Mouse (Mus musculus) naive thymus-derived CD4-positive, alpha-beta T cell, adult 5 months (primary cell): ENCODE data around the gene Taf8. TPM values are rescaled to one million over a fixed set of nuclear protein-coding genes. Genes with fewer than 3 reads are reported as not detected.

Experiments
- polyA plus RNA-seq: library from polyadenylated mRNA; unstranded; fragments of 100-300 nt; shearing (Covaris generic); gene quantifications from one replicate; pipeline ENCODE4 v1.2.1, GENCODE M21; 2017

Gene Taf8
- polyA plus RNA-seq, result 76.8 TPM

GRCm38 (mm10) chr17:47501946-47502706 lies at the start of gene Taf8:
Gene Taf8 (minus strand): TSS chr17:47502292.

DNA sequence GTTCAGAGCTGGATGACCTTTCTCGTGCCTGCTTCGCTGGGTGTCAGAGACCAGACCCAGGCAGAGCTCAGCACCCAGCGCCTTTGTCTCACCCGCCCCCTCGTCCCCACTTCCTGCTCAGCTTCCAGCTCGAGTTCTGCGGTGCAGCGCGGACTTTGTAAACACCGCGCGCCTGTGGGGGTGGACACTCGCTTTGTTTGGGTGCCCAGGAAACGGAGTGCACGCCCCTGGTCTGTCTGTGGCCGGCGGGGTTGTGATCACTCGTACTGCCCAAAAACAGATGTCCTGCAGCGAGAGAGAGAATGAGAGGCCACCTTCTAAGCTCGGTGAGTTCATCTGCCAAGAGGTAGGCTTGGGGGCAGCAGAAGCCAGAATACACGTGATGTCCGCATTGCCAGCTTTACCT lies 2.9 kb upstream of the Taf8 start, which contains the start of gene Ccnd3:
Gene Ccnd3 (plus strand): TSS at position 111 of the 406 bp plus-strand sequence.

DNA sequence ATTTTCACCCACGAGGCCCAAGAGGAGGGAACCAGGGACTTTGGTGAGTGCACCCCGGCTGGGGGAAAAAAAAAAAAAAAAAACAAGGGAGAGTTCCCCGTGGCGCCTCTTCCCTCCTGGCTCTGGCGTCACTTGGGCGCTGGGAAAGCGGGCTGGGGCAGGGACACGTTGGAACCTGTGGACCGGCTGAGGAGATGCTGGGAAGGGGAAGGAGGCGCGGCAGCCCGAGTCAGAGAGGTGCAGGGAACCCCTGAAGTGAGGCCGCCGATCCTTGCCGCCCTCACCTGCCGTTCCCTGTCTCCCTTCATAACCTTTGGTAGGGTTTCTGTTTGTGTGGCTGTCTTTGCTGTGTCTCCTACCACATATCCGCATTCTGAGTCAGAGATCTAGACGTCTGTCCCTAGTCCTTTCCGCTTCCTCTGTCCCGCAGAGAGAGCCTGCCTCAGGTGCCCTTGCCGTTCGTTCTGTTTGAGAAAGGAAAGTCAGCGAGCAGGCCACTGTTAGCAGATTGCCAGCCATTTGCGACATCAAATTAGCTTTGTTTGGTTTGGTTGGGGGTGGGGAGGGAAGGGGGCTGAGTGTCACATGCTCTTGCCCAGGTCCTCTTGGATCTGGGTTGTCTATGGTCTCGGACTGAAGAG lies 65.1 kb downstream of the Taf8 start, which contains the start of gene 1700001C19Rik:
Gene 1700001C19Rik (minus strand): TSS at position 470 of the 641 bp plus-strand sequence.

GRCm38 (mm10) chr17:47436156-47436906 lies 65.8 kb downstream of the Taf8 start, which contains the start of gene AI661453:
Gene AI661453 (plus strand): TSS chr17:47436615.

Other genes starting within 250 kb of the Taf8 start
- 29.5 TPM for gene Mrps10, start 133.4 kb downstream of the Taf8 start, polyA plus RNA-seq
- gene Guca1b, start 116.9 kb downstream of the Taf8 start, polyA plus RNA-seq, result 1.3 TPM
- gene Guca1a, start 101.7 kb downstream of the Taf8 start, polyA plus RNA-seq, result not detected
- gene AI661453, start 65.7 kb downstream of the Taf8 start, polyA plus RNA-seq, result not detected
- gene 1700001C19Rik, start 64.9 kb downstream of the Taf8 start, polyA plus RNA-seq, result not detected
- 288 TPM for gene Ccnd3, start 2.8 kb upstream of the Taf8 start, polyA plus RNA-seq
- 15.7 TPM for gene Bysl, start 109.2 kb upstream of the Taf8 start, polyA plus RNA-seq
- 42.6 TPM for gene Med20, start 109.3 kb upstream of the Taf8 start, polyA plus RNA-seq
- gene Gm20517, start 109.3 kb upstream of the Taf8 start, polyA plus RNA-seq, result 3.2 TPM
- 2.6 TPM for gene Usp49, start 128.4 kb upstream of the Taf8 start, polyA plus RNA-seq
- gene Tomm6, start 186.1 kb upstream of the Taf8 start, polyA plus RNA-seq, result 199 TPM
- gene Frs3, start 186.7 kb upstream of the Taf8 start, polyA plus RNA-seq, result 2.0 TPM
- not detected for gene Gm21981, start 192.2 kb upstream of the Taf8 start, polyA plus RNA-seq
- not detected for gene Prickle4, start 192.4 kb upstream of the Taf8 start, polyA plus RNA-seq
- not detected for gene Pgc, start 224.6 kb upstream of the Taf8 start, polyA plus RNA-seq
- gene Tfeb, start 234.7 kb upstream of the Taf8 start, polyA plus RNA-seq, result 26.9 TPM